Mouse (Mus musculus) left cerebral cortex, adult 8-10 months (tissue): ENCODE data around the gene Mplkip. TPM values are rescaled to one million over a fixed set of nuclear protein-coding genes. Genes with fewer than 3 reads are reported as not detected.

Source experiments
- microRNA-seq, 2 experiments: library from miRNA; unstranded; fragments of <30 nt; microRNA quantifications; one replicate each; pipeline ENCODE4 v1.2.0; 2022
- total RNA-seq, 4 experiments: library from RNA; stranded (reverse); gene quantifications; 2 replicates each; pipeline ENCODE4 v1.2.4; 2022

The Mplkip gene
- total RNA-seq, 4 experiments from 2014 or later: 12.7 to 16.4 (median 13.8) TPM

Small RNAs within 50 kb of the gene (microRNA-seq; reads per million reads assigned to microRNA genes)
- gene Mir466i: 0 reads per million in 2 experiments

Other genes with a start within 250 kb of the Mplkip start
- 1 to 10 TPM; 2.6 to 9.1 (median 3.4) TPM for gene Sugct, start 361 bp downstream of the Mplkip start, total RNA-seq
- 10 to 100 TPM; 54.0 to 59.9 (median 55.3) TPM for gene Cdk13, start 109.9 kb downstream of the Mplkip start, total RNA-seq
- 10 to 100 TPM; 54.4 to 58.9 (median 56.5) TPM for gene Rala, start 249.0 kb downstream of the Mplkip start, total RNA-seq